Mouse (Mus musculus): ENCODE data around the gene Catsperg1.

DNA sequence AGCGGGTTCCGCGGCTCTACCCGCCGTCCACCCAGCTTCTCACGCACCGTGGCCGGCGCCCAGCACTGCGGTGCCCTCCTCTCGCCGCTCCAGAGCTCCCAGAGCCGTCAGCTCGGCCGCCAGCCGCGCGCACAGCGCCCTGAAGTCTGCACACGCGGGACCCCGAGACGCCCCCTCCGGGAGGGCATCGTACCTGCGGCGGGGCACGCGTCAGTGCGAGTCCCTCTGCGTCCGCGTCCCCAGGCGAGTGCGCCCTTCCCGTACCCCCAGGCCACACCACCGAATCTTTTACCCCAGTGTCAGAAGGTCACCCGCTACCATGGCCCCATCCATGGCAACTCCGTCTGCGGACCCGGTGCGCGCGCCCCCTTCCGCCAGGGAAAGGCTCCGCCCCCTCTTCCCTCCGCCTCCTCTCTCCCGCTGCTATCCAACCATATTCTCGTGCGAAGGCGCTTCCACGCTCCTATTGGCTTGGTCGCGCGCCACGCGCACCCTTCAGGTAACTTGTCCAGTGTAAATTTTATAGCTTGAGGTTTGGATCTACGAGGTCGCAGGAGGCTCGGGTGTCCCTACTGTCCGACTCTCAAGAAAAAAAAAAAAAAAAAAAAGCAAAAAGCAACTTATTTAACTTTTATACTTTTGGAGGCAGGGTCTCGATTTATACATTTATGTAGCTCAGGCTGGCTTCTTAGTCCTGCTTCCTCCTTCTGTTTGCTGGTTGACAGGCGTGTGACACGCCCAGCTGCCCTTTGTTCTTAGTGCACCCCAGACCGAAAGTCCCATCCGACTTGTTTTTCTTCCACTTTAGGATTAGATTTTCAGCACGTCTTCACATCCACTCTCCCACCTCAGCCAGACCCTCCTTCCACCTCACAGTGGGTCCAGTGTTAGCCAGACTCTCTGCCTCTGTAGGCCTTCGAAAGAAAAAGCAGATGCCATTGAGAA is 57.7 kb downstream of the Catsperg1 start, which contains the start of gene Fam98c:
- TF ChIP-seq CTCF (IDR thresholded peaks at IDR 0.05; ENCODE audit: borderline replicate concordance, insufficient read depth, low read length) (no peak), POLR2A (IDR thresholded peaks at IDR 0.05; ENCODE audit: low read depth, low read length) (peak; percentile 61; the same call in 1 of the 2 replicates)

Measured in embryonic fibroblast, embryonic 13.5 days (primary cell).